Mouse (Mus musculus): ENCODE results near the gene Gp9. TPM values are rescaled to one million over a fixed set of nuclear protein-coding genes. Genes with fewer than 3 reads are reported as not detected.

Gene Gp9
- total and polyA plus RNA-seq, 3 experiments: 2.2 to 9.1 (median 6.4) TPM

DNA sequence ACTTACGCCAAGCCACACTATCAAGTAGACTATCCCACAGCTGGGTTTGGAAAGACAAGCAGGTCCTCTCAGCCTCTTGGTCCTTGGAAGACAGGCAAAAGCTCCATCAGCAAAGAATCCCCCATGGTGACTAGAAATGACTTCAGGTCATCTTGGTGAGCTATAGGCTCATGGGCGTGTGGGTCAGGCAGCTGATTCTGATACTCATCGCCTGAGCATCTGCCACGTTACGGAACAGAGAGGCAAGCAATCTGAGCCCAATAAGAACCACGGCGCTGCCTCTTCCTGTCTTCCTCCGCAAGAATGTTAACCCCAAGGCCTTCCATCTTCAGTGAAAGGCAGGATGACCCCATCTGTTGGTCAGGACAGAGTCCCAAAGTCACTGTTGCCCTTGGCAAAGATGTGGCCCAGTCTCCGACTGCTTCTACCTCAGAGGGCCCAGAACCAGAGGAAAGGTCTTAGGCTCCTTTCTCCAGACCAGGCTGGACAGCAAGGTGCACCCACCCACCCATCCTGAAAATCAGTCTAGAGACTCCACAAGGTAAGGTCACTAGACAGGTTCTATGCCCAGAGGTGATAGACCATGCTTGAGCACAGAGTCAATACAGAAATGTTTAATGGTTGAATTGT lies 10.5 kb downstream of the Gp9 start:
- TF ChIP-seq CTCF (IDR thresholded peaks at IDR 0.05; ENCODE audit: low read depth, low read length) (no peak), TAL1 (conservative IDR thresholded peaks at IDR 0.05; ENCODE audit: low read depth, low read length) (no peak), GATA2 (IDR thresholded peaks at IDR 0.05; ENCODE audit: borderline replicate concordance, low read depth, low read length) (no peak), GATA1 (IDR thresholded peaks at IDR 0.05; ENCODE audit: borderline replicate concordance, low read length) (no peak), POLR2AphosphoS5 (IDR thresholded peaks at IDR 0.05; ENCODE audit: insufficient replicate concordance, low read depth, low read length) (no peak)
- no peaks in the 10 kb centered on the region for H3K27me3 ChIP-seq (ENCODE audit: insufficient read depth, low read length)
- H3K4me1 ChIP-seq (ENCODE audit: insufficient read depth, low read depth, low read length): peaks cover 72% of the 10 kb centered on the region
- no peak overlapping the region for H3K4me3 ChIP-seq (ENCODE audit: low read depth, low read length)
- peaks cover 59% of the 10 kb centered on the region for H3K36me3 ChIP-seq (replicated peaks)
- H3K9me3 ChIP-seq (replicated peaks): no peaks in the 10 kb centered on the region
- DNase-seq (ENCODE audit: low spot score) (no peak), ATAC-seq (ENCODE audit: extremely low read depth, insufficient number of reproducible peaks, low FRiP score, poor library complexity, severe bottlenecking) (no peak)

DNA sequence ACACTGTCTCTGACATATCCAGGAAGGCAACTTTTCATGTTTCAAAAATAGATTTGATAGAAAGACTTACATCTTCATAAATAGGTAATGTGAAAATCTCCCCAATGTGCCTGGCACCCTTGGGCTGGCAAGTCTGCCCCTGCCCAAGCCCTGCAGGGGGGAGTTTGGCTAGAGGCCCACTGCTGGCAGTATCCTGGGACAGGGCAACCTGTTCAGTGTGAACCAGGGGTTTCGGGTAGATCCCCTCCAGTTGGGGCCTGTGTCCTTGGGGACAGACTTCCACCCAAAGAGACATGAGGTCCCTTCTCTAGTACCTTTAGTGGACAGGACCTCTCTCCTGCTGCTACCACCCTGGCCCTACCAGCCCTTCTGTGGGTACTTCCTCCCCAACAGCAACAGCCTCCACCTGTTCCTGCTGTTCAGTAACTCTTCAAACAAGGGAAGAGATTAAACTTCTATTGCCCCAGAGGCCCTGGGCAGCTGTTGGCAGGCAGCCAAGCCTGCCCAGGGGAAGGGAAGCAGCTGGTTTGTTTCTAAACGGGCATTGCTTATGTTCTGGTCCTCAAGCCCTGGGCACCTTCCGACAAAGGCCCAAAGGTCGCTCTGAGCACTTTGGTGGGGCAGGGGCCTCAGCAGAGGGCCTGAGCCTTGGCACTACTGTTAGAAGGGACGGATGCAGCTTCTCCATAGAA lies 11.2 kb downstream of the Gp9 start:
- Histone ChIP-seq H3K27me3 (ENCODE audit: insufficient read depth, low read length) (no peaks in the 10 kb centered on the region), H3K4me1 (ENCODE audit: insufficient read depth, low read depth, low read length) (peaks cover 69% of the 10 kb centered on the region), H3K36me3 (replicated peaks) (peaks cover 66% of the 10 kb centered on the region), H3K9me3 (replicated peaks) (no peaks in the 10 kb centered on the region), H3K4me3 (ENCODE audit: low read depth, low read length) (no peak overlapping the region)
- peak; percentile 20 for DNase-seq (ENCODE audit: low spot score)
- TF ChIP-seq CTCF (IDR thresholded peaks at IDR 0.05; ENCODE audit: low read depth, low read length) (no peak), GATA1 (IDR thresholded peaks at IDR 0.05; ENCODE audit: borderline replicate concordance, low read length) (no peak), POLR2AphosphoS5 (IDR thresholded peaks at IDR 0.05; ENCODE audit: insufficient replicate concordance, low read depth, low read length) (no peak), GATA2 (IDR thresholded peaks at IDR 0.05; ENCODE audit: borderline replicate concordance, low read depth, low read length) (no peak), TAL1 (conservative IDR thresholded peaks at IDR 0.05; ENCODE audit: low read depth, low read length) (no peak)
- ATAC-seq (ENCODE audit: extremely low read depth, insufficient number of reproducible peaks, low FRiP score, poor library complexity, severe bottlenecking): no peak

DNA sequence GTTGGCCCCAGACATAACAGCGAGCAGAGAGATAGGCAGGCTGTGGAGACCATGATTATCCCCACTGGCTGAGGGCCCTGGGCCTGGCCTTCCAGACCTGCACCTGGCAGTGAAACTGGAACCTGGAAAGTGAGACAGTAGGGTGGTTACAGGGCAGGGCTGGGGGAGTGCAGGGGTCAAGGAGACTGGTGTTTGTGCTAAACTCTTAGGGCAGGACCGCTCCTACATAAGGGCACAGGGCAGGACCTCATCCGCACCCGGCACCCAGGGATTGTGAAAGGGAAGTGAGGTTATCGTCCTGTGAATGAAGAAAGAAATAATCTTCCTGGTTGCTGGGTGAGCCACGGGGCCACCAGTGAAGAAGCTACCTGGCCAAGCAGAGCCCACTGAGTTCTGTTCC lies 11.9 kb downstream of the Gp9 start:
- Histone ChIP-seq H3K4me1 (ENCODE audit: insufficient read depth, low read depth, low read length) (peaks cover 69% of the 10 kb centered on the region), H3K27me3 (ENCODE audit: insufficient read depth, low read length) (no peaks in the 10 kb centered on the region), H3K4me3 (ENCODE audit: low read depth, low read length) (no peak overlapping the region), H3K9me3 (replicated peaks) (no peaks in the 10 kb centered on the region), H3K36me3 (replicated peaks) (peaks cover 73% of the 10 kb centered on the region)
- ATAC-seq (ENCODE audit: extremely low read depth, insufficient number of reproducible peaks, low FRiP score, poor library complexity, severe bottlenecking): no peak
- no peak for DNase-seq (ENCODE audit: low spot score)
- TF ChIP-seq POLR2AphosphoS5 (IDR thresholded peaks at IDR 0.05; ENCODE audit: insufficient replicate concordance, low read depth, low read length) (no peak), CTCF (IDR thresholded peaks at IDR 0.05; ENCODE audit: low read depth, low read length) (no peak), GATA1 (IDR thresholded peaks at IDR 0.05; ENCODE audit: borderline replicate concordance, low read length) (no peak), TAL1 (conservative IDR thresholded peaks at IDR 0.05; ENCODE audit: low read depth, low read length) (no peak), GATA2 (IDR thresholded peaks at IDR 0.05; ENCODE audit: borderline replicate concordance, low read depth, low read length) (no peak)

DNA sequence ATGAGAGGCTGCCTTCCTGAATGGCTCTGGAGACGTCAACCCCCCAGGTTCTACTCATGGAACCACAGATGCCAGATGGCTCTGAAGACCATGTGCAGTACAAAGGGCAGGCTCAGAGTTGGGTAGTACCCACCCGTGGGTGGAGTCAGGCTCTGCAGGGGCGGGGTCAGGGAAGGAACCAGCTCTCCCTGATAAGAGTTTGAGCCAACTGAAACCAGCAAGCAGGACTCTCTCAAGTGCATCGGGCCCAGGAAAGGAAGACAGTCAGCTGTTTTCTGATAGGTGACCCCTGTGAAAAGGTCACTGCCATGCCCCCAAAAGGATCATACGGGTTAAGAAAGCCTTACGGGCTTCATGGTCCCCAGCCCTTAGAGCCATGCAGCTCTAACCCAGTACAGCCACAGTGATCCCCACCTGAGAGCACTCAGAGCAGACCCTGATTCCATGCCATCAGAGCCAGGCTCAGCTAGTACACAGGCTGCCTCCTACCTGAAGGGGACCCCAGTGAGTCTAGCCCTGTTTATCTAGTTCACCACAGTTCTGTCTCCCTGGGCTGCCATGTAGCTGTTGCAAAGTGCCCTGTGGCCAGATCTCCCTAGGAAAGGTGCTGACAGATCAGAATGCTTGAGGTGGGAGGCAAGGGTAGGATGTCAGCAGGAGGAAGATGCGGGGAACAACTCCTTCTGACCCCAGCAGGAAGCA lies 13.1 kb downstream of the Gp9 start:
- DNase-seq (ENCODE audit: low spot score): peak; percentile 60
- peak; percentile 78 for ATAC-seq (ENCODE audit: extremely low read depth, insufficient number of reproducible peaks, low FRiP score, poor library complexity, severe bottlenecking)
- TF ChIP-seq GATA2 (IDR thresholded peaks at IDR 0.05; ENCODE audit: borderline replicate concordance, low read depth, low read length): no peak
- H3K36me3 ChIP-seq (replicated peaks): peaks cover 83% of the 10 kb centered on the region
- H3K4me1 ChIP-seq (ENCODE audit: insufficient read depth, low read depth, low read length): peaks cover 70% of the 10 kb centered on the region
- peak overlapping the region; percentile 46; the same call in 1 of the 2 replicates for H3K4me3 ChIP-seq (ENCODE audit: low read depth, low read length)
- H3K27me3 ChIP-seq (ENCODE audit: insufficient read depth, low read length): no peaks in the 10 kb centered on the region
- H3K9me3 ChIP-seq (replicated peaks): no peaks in the 10 kb centered on the region

DNA sequence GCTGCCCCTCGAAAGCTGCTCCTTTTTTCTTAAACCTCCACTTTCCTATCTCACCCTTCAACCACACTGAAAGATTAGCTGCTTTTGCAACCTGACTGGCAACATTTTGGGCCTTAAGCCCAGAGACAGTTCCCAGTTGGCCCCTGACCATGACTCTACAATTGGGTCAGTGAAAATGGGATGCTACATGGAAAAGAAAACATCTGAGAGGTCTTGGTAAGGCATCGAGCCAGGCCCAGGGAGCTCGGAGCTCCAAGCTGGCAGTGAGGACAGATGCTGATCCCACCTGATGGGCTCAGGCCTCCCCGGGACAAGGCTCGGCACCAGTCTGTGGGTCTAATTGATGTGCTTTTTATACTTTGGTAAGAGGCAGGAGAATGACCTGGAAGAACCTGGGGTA lies 14.0 kb downstream of the Gp9 start:
- H3K4me1 ChIP-seq (ENCODE audit: insufficient read depth, low read depth, low read length): peaks cover 74% of the 10 kb centered on the region

DNA sequence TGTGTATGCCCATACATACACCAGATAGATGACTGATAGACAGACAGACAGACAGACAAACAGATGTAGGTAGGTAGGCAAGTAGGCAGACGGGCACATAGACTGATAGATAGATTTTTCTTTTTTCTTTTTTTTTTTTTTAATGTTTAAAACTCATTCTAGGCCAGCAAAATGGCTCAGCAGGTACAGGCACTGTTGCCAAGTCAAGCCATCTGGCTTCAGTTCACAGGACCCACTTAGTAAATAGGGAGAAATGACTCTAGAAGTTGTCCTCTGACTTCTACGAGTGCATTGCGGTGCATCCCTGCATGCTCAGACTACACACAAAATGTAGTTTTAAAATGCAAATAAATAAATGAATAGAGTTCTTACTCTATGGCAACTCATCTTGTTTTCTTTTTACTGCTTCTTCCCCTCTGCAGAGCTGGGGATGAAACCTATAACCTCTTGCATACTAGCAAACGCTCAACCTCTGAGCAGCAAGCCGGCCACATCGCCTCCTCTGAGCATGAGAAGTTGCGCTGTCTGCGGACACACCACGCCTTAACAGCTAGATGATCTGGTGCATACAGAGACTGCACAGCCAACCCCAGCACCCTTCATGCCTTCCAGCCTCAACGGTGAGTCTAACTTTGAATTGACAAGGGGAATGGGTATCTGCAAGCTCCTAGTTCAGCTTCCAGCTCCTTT lies 16.1 kb downstream of the Gp9 start:
- peaks cover 71% of the 10 kb centered on the region for H3K4me1 ChIP-seq (ENCODE audit: insufficient read depth, low read depth, low read length)
- TF ChIP-seq CTCF (IDR thresholded peaks at IDR 0.05; ENCODE audit: low read depth, low read length): no peak
- no peak for TF ChIP-seq POLR2AphosphoS5 (IDR thresholded peaks at IDR 0.05; ENCODE audit: insufficient replicate concordance, low read depth, low read length)
- no peak for TF ChIP-seq GATA1 (IDR thresholded peaks at IDR 0.05; ENCODE audit: borderline replicate concordance, low read length)
- no peak for TF ChIP-seq GATA2 (IDR thresholded peaks at IDR 0.05; ENCODE audit: borderline replicate concordance, low read depth, low read length)
- no peak for TF ChIP-seq TAL1 (conservative IDR thresholded peaks at IDR 0.05; ENCODE audit: low read depth, low read length)
- H3K9me3 ChIP-seq (replicated peaks): no peaks in the 10 kb centered on the region
- no peak for ATAC-seq (ENCODE audit: extremely low read depth, insufficient number of reproducible peaks, low FRiP score, poor library complexity, severe bottlenecking)
- H3K4me3 ChIP-seq (ENCODE audit: low read depth, low read length): no peak overlapping the region
- no peak for DNase-seq (ENCODE audit: low spot score)
- H3K27me3 ChIP-seq (ENCODE audit: insufficient read depth, low read length): no peaks in the 10 kb centered on the region
- H3K36me3 ChIP-seq (replicated peaks): peaks cover 97% of the 10 kb centered on the region

More for the DNA sequence above, 14.0 kb downstream of the Gp9 start:
- DNase-seq (ENCODE audit: low spot score) (no peak), ATAC-seq (ENCODE audit: extremely low read depth, insufficient number of reproducible peaks, low FRiP score, poor library complexity, severe bottlenecking) (no peak)
- Histone ChIP-seq H3K27me3 (ENCODE audit: insufficient read depth, low read length) (no peaks in the 10 kb centered on the region), H3K4me3 (ENCODE audit: low read depth, low read length) (no peak overlapping the region), H3K36me3 (replicated peaks) (peaks cover 90% of the 10 kb centered on the region), H3K9me3 (replicated peaks) (no peaks in the 10 kb centered on the region)
- TF ChIP-seq POLR2AphosphoS5 (IDR thresholded peaks at IDR 0.05; ENCODE audit: insufficient replicate concordance, low read depth, low read length) (no peak), TAL1 (conservative IDR thresholded peaks at IDR 0.05; ENCODE audit: low read depth, low read length) (no peak)
